Mouse (Mus musculus) limb, embryonic 12.5 days (tissue): ENCODE data around the gene Tmem270. TPM values are rescaled to one million over a fixed set of nuclear protein-coding genes. Genes with fewer than 3 reads are reported as not detected.
"Not testable (repeated sequence)": the region's sequence is repeated elsewhere in the genome, so short reads cannot be mapped to it uniquely, and the experiment has no call there.

ENCODE experiments used
- ATAC-seq: fragments of 200-750 bp; cut with Nextera tagmentation; 2 replicates; pipeline ENCODE4 v1.8.0; 2017; ENCODE audit warnings: low read depth, moderate TSS enrichment; ENCODE audit not compliant: insufficient number of reproducible peaks, insufficient read depth, low FRiP score, low TSS enrichment
- H3K27ac ChIP-seq: fragments of 300-500 bp; sonication (generic); 2 replicates; pipeline ENCODE4 v1.5.1; 2016; ENCODE audit warnings: mild to moderate bottlenecking, moderate library complexity
- H3K27me3 ChIP-seq: fragments of 300-500 bp; sonication (generic); 2 replicates; pipeline ENCODE4 v1.6.1; 2016; ENCODE audit warnings: mild to moderate bottlenecking, moderate library complexity
- H3K36me3 ChIP-seq: fragments of 300-500 bp; sonication (generic); 2 replicates; pipeline ENCODE4 v1.6.1; 2016; ENCODE audit warnings: mild to moderate bottlenecking, moderate library complexity
- H3K4me1 ChIP-seq: fragments of 300-500 bp; sonication (generic); replicated peaks from 2 replicates; pipeline ENCODE4 v1.6.1; 2016
- H3K4me2 ChIP-seq: fragments of 300-500 bp; sonication (generic); 2 replicates; pipeline ENCODE4 v1.6.1; 2016; ENCODE audit warnings: mild to moderate bottlenecking, moderate library complexity
- H3K4me3 ChIP-seq: fragments of 300-500 bp; sonication (generic); replicated peaks from 2 replicates; pipeline ENCODE4 v1.5.1; 2016; ENCODE audit warnings: mild to moderate bottlenecking
- H3K9ac ChIP-seq: fragments of 300-500 bp; sonication (generic); replicated peaks from 2 replicates; pipeline ENCODE4 v1.6.1; 2016; ENCODE audit warnings: mild to moderate bottlenecking, moderate library complexity
- H3K9me3 ChIP-seq: fragments of 300-500 bp; sonication (generic); 2 replicates; pipeline ENCODE4 v1.6.1; 2016; ENCODE audit warnings: mild to moderate bottlenecking, moderate library complexity
- WGBS: fragments of 180-500 bp; shearing (Covaris S2); methylation state at CpG from one replicate; pipeline ENCODE4 v1.1.7; 2016; 5-methylcytosine and 5-hydroxymethylcytosine counted together
- polyA plus RNA-seq: library from polyadenylated mRNA; unstranded; fragments of >200 nt; fragmentation: Nextera tagmentation; extraction: Ambion mirVana; gene quantifications from 2 replicates; pipeline ENCODE4 v1.2.1, GENCODE M21; 2016

Tmem270 gene
- polyA plus RNA-seq, 1 experiment from 2014 or later, result not detected

DNA sequence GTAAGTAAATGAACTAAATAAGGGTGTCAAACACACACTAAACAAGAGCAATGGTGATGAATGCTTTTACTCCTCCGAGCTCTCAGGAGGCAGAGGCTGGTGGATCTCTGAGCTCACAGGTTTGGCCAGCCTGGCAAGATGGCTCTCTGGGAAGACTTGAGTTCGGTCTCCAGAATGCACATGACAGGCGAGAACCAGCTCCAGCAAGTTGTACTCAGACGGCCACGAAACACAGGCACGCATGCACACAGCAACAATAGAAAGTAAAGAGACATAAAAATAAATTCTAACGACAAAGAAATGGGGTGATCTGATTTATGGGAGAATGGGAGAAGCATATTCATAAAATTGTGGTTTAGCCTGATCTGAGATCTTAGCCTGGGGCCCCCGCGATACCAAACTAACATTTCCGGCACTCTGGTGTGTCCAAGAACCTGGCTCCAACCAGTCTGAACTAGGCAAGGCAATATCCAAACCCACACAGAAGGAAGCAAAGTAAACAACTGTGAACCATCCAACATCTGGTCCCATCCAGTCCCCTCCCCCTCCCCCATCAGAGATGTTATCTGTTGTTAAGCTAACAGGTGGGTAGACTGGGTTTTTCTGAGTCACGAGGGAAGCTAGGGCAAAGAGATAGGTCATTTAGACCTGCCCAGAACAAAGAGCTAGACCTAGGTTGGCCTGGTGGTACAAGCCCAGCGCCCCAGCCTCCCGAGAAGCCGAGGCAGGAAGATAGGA is 35.1 kb upstream of the Tmem270 start:
- no peak overlapping the region for H3K9ac ChIP-seq

DNA sequence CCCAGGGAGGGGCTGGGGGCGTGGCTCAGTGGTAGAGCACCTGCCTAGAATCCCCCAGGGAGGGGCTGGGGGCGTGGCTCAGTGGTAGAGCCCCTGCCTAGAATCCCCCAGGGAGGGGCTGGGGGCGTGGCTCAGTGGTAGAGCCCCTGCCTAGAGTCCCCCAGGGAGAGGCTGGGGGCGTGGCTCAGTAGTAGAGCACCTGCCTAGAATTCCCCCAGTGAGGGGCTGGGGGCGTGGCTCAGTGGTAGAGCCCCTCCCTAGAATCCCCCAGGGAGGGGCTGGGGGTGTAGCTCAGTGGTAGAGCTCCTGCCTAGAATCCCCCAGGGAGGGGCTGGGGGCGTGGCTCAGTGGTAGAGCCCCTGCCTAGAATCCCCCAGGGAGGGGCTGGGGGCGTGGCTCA is 33.0 kb upstream of the Tmem270 start:
- not testable (repeated sequence) for H3K9me3 ChIP-seq, ATAC-seq, H3K9ac ChIP-seq, H3K4me3 ChIP-seq, H3K27ac ChIP-seq, H3K36me3 ChIP-seq, H3K4me2 ChIP-seq, H3K27me3 ChIP-seq, H3K4me1 ChIP-seq
- WGBS, result 91% methylated on average over 3 of the region's 7 CpGs

More for the DNA sequence above, 35.1 kb upstream of the Tmem270 start:
- ATAC-seq, result no peak
- H3K9me3 ChIP-seq, result no peaks in the 10 kb centered on the region
- no peak overlapping the region for H3K4me2 ChIP-seq
- 75% methylated on average over 14 of the region's 14 CpGs for WGBS
- peaks cover 31% of the 10 kb centered on the region for H3K27me3 ChIP-seq
- no peak overlapping the region for H3K27ac ChIP-seq
- no peaks in the 10 kb centered on the region for H3K36me3 ChIP-seq
- H3K4me3 ChIP-seq, result no peak overlapping the region
- peaks cover 9% of the 10 kb centered on the region for H3K4me1 ChIP-seq

GRCm38 (mm10) chr5:134939069-134939468 is 32.5 kb upstream of the Tmem270 start:
- 75% methylated on average over 3 of the region's 3 CpGs for WGBS
- Histone ChIP-seq H3K4me1 (no peaks in the 10 kb centered on the region), H3K9ac (no peak overlapping the region), H3K27me3 (peaks cover 5% of the 10 kb centered on the region), H3K4me2 (no peak overlapping the region), H3K36me3 (peaks cover 11% of the 10 kb centered on the region; the same call in 1 of the 2 replicates), H3K9me3 (no peaks in the 10 kb centered on the region), H3K27ac (no peak overlapping the region), H3K4me3 (no peak overlapping the region)
- ATAC-seq, result no peak

DNA sequence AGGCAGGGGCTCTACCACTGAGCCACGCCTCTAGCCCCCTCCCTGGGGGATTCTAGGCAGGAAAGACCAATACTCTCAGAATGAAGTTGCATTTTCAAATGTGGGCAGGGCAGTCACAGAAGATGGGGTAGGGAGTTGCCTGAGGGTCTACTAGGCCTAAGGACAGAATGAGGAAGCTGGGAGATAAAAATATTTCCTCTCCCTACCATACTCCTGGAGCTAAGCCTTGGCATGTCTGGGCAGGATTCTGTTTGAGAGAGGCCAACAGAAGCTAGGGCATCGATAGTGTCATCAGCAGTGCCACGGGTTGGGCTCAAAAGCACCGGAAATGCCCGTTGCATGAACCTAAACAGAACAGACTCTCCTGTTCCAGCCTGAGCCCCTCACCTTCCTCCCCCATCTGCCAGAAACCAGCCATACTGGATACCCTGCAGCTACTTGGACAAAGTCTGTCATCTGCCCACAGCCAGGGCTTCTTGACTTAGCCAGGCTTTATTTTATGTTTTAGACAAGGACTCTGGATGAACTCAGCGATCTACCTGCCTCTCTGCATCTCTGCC is 30.2 kb upstream of the Tmem270 start:
- Histone ChIP-seq H3K27me3 (no peaks in the 10 kb centered on the region), H3K9ac (no peak overlapping the region), H3K4me2 (no peak overlapping the region), H3K4me1 (0 out of 2 replicates have a peak, but pooled peaks cover 5% of the 10 kb centered on the region), H3K9me3 (no peaks in the 10 kb centered on the region), H3K27ac (no peak overlapping the region), H3K4me3 (no peak overlapping the region), H3K36me3 (peaks cover 14% of the 10 kb centered on the region; the same call in 1 of the 2 replicates)
- ATAC-seq, result no peak
- WGBS, result 87% methylated on average over 6 of the region's 6 CpGs

- 0 out of 2 replicates have a peak, but pooled peaks cover 5% of the 10 kb centered on the region for H3K4me1 ChIP-seq
- no peak for ATAC-seq
These were observed 29.5 kb upstream of the Tmem270 start for GRCm38 (mm10) chr5:134936051-134936450.

GRCm38 (mm10) chr5:134934666-134935065 is 28.1 kb upstream of the Tmem270 start:
- Histone ChIP-seq H3K27me3 (no peaks in the 10 kb centered on the region; the same call in 1 of the 2 replicates), H3K9me3 (no peaks in the 10 kb centered on the region), H3K4me3 (no peak overlapping the region), H3K27ac (no peak overlapping the region), H3K4me1 (0 out of 2 replicates have a peak, but pooled peaks cover 5% of the 10 kb centered on the region), H3K4me2 (no peak overlapping the region), H3K9ac (no peak overlapping the region), H3K36me3 (peaks cover 14% of the 10 kb centered on the region; the same call in 1 of the 2 replicates)
- 93% methylated on average over 3 of the region's 3 CpGs for WGBS
- ATAC-seq, result no peak

More at GRCm38 (mm10) chr5:134936051-134936450, 29.5 kb upstream of the Tmem270 start:
- H3K9ac ChIP-seq, result no peak overlapping the region
- H3K9me3 ChIP-seq, result no peaks in the 10 kb centered on the region
- 96% methylated on average over 6 of the region's 6 CpGs for WGBS
- H3K27ac ChIP-seq, result no peak overlapping the region
- H3K27me3 ChIP-seq, result no peaks in the 10 kb centered on the region
- H3K4me2 ChIP-seq, result no peak overlapping the region
- no peak overlapping the region for H3K4me3 ChIP-seq
- peaks cover 14% of the 10 kb centered on the region; the same call in 1 of the 2 replicates for H3K36me3 ChIP-seq

- H3K27ac ChIP-seq, H3K9ac ChIP-seq, H3K4me2 ChIP-seq, H3K4me3 ChIP-seq, H3K9me3 ChIP-seq, H3K4me1 ChIP-seq, ATAC-seq, H3K27me3 ChIP-seq: not testable (repeated sequence)
- 91% methylated on average over 5 of the region's 5 CpGs for WGBS
- peaks cover 14% of the 10 kb centered on the region; the same call in 1 of the 2 replicates for H3K36me3 ChIP-seq
These were observed 27.2 kb upstream of the Tmem270 start for GRCm38 (mm10) chr5:134933686-134934085.

DNA sequence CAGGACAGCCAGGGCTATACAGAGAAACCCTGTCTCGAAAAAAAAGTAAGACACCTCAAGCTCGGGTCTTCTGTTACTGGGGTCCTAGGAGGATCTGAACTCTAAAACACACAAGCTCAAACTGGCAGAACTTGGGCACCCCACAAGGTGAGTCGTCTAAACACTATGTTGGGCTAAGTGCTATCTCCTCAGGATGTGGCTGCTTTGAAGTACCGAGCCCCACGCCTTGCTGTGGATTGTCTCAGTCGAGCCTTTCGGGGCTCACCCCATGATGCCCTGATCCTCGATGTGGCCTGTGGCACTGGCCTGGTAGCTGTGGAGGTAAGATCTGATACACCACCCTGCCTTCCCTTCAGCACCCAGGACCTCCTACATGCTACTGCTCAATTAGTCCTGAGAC is 26.7 kb upstream of the Tmem270 start:
- H3K9ac ChIP-seq, result no peak overlapping the region
- no peaks in the 10 kb centered on the region; the same call in 1 of the 2 replicates for H3K27me3 ChIP-seq
- ATAC-seq, result no peak
- peaks cover 14% of the 10 kb centered on the region; the same call in 1 of the 2 replicates for H3K36me3 ChIP-seq
- H3K27ac ChIP-seq, result no peak overlapping the region
- 0 out of 2 replicates have a peak, but pooled peaks cover 5% of the 10 kb centered on the region for H3K4me1 ChIP-seq
- H3K4me2 ChIP-seq, result peak overlapping the region; percentile 87; the same call in 1 of the 2 replicates
- H3K9me3 ChIP-seq, result no peaks in the 10 kb centered on the region
- no peak overlapping the region for H3K4me3 ChIP-seq
- 92% methylated on average over 8 of the region's 8 CpGs for WGBS

DNA sequence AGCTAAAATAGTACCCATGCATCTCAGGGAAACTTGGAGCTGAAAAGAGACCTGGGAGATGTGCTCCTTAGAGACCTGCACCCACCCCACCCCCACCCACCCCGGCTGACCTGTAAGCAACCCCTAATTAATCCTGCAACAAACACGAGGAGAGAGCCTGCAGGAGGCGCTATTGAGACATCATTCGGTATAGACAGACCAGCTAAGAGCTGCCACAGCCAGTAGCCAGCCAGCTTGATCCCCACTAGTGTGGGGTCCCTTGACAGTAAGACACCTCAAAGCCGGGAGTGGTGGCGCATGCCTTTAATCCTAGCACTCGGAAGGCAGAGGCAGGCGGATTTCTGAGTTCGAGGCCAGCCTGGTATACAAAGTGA is 26.4 kb upstream of the Tmem270 start:
- Histone ChIP-seq H3K9me3 (no peaks in the 10 kb centered on the region), H3K9ac (peak overlapping the region; percentile 70), H3K4me3 (peak overlapping the region; percentile 69), H3K36me3 (peaks cover 14% of the 10 kb centered on the region; the same call in 1 of the 2 replicates), H3K27me3 (no peaks in the 10 kb centered on the region; the same call in 1 of the 2 replicates), H3K27ac (no peak overlapping the region), H3K4me1 (0 out of 2 replicates have a peak, but pooled peaks cover 5% of the 10 kb centered on the region), H3K4me2 (peak overlapping the region; percentile 87)
- no peak for ATAC-seq
- 50% methylated on average over 9 of the region's 9 CpGs for WGBS

- under 1% methylated on average over 41 of the region's 41 CpGs for WGBS
- peak within 1 kb of the TSS; percentile 78 for H3K27ac ChIP-seq
These were observed 25.8 kb upstream of the Tmem270 start, which contains the start of gene Mettl27 for GRCm38 (mm10) chr5:134932179-134932902. Mettl27 (plus strand) TSS chr5:134932368.

DNA sequence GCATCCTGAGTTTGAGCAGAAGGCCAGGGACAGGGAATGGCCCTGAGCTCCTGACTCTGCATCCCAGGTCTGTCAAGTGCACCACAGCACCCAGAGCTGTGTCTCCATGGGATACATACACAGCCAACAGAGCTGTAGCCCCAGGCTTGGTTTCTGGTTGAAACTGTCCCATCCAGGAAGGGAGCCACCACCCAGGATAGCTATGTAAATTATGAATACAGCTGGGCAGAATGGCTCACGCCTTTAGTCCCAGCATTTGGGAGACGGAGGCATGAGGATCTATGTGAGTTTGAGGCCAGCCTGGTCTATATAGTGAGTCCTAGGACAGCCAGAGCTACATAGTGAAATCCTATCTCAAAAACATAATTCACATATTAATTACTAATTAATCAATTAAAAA is 23.5 kb upstream of the Tmem270 start:
- Histone ChIP-seq H3K4me3 (no peak overlapping the region), H3K9me3 (no peaks in the 10 kb centered on the region), H3K4me1 (0 out of 2 replicates have a peak, but pooled peaks cover 5% of the 10 kb centered on the region), H3K9ac (no peak overlapping the region), H3K27me3 (no peaks in the 10 kb centered on the region; the same call in 1 of the 2 replicates), H3K27ac (no peak overlapping the region), H3K36me3 (0 out of 2 replicates have a peak, but pooled peaks cover 6% of the 10 kb centered on the region), H3K4me2 (no peak overlapping the region)
- no peak for ATAC-seq
- 78% methylated on average over 2 of the region's 2 CpGs for WGBS

More at GRCm38 (mm10) chr5:134932179-134932902, 25.8 kb upstream of the Tmem270 start, which contains the start of gene Mettl27:
- Histone ChIP-seq H3K9me3 (no peaks in the 10 kb centered on the region), H3K36me3 (peaks cover 14% of the 10 kb centered on the region; the same call in 1 of the 2 replicates), H3K4me2 (peak within 1 kb of the TSS; percentile 87), H3K4me3 (peak within 1 kb of the TSS; percentile 69), H3K4me1 (0 out of 2 replicates have a peak, but pooled peaks cover 5% of the 10 kb centered on the region), H3K9ac (peak within 1 kb of the TSS; percentile 70), H3K27me3 (no peaks in the 10 kb centered on the region; the same call in 1 of the 2 replicates)
- ATAC-seq, result peak; percentile 86
